Mouse (Mus musculus): ENCODE measurements around the gene Foxg1. TPM values are rescaled to one million over a fixed set of nuclear protein-coding genes. Genes with fewer than 3 reads are reported as not detected.

Gene Foxg1
- polyA plus RNA-seq, 1 experiment from 2014 or later: not detected

DNA sequence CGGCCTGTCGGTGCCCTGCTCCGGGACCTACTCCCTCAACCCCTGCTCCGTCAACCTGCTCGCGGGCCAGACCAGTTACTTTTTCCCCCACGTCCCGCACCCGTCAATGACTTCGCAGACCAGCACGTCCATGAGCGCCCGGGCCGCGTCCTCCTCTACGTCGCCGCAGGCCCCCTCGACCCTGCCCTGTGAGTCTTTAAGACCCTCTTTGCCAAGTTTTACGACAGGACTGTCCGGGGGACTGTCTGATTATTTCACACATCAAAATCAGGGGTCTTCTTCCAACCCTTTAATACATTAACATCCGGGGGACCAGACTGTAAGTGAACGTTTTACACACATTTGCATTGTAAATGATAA, 3.2 kb downstream of the Foxg1 start:
- ATAC-seq (no peak), DNase-seq (ENCODE audit: low read depth, low spot score) (no peak)
- TF ChIP-seq CTCF (IDR thresholded peaks at IDR 0.05): no peak
- CTCF ChIA-PET: no interaction called here
- in situ Hi-C loops (cut with MboI; ENCODE audit: low pct_unique_long_range_greater_than_20kb): loop anchor here (25.0 kb wide), 1 partner anchor 902 kb away; no protein-coding TSS in a partner anchor
- POLR2A ChIA-PET: no interaction called here
- H3K27me3 ChIP-seq: peaks cover 62% of the 10 kb centered on the region

DNA sequence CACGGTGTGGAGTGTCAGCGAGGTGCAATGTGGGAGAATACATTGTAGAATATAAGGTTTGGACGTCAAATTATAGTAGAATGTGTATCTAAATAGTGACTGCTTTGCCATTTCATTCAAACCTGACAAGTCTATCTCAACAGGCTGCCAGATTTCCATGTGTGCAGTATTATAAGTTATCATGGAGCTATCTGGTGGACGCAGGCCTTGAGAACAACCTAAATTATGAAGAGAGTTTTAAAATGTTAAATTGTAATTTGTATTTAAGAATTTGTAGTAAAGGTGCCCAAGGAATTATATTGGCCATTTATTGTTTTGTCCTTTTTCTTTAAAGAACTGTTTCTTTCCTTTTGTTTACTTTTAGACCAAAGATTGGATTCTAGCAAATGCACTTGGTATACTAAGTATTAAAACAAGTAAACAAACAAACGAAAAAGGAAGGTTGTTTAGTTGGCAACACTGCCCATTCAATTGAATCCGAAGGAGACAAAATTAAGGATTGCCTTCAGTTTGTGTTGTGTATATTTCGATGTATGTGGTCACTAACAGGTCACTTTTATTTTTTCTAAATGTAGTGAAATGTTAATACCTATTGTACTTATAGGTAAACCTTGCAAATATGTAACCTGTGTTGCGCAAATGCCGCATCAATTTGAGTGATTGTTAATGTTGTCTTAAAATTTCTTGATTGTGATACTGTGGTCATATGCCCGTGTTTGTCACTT, 3.8 kb downstream of the Foxg1 start:
- DNase-seq (ENCODE audit: low read depth, low spot score) (no peak), ATAC-seq (no peak)
- ChIA-PET CTCF (no interaction called here), POLR2A (no interaction called here)
- H3K27me3 ChIP-seq: peaks cover 59% of the 10 kb centered on the region
- no peak for TF ChIP-seq CTCF (IDR thresholded peaks at IDR 0.05)
- in situ Hi-C loops (cut with MboI; ENCODE audit: low pct_unique_long_range_greater_than_20kb): loop anchor here (25.0 kb wide), 1 partner anchor 901 kb away; no protein-coding TSS in a partner anchor

DNA sequence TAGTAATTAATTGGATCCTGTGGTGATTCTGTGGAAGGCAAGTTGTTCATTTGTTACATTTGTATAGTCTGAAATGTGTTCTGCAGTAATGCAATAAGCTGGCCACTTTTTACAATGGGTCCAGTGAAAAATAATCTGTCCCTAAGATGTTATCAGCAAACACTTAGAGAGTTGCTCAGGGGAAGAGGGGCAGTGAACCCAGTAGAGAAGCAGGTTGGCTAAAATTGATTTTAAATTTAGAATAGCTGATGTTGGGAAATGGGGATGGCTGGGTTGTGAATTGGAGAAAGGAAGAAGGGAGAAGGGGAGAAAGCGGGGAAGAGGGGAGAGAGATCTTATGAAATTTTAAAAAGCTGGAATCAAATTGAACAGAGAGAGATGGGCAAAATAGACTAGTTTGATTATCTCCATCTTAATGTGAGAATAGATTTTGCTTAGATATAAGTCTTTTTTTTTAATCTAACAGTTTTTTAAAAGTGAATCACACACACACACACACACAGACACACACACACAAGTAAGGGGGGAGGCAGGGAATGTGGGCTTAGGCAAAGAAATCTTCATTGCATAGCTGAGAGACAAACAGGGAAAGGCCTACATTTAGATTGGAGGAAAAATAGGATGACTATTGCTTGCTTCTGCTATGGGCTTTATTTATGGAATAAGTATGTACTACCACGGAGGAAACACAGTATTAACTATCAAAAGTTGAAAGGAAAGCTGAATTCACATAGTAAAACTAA, 5.6 kb downstream of the Foxg1 start:
- ChIA-PET POLR2A (no interaction called here), CTCF (no interaction called here)
- ATAC-seq (no peak), DNase-seq (ENCODE audit: low read depth, low spot score) (no peak)
- no peak for TF ChIP-seq CTCF (IDR thresholded peaks at IDR 0.05)
- H3K27me3 ChIP-seq: peaks cover 63% of the 10 kb centered on the region
- in situ Hi-C loops (cut with MboI; ENCODE audit: low pct_unique_long_range_greater_than_20kb): loop anchor here (25.0 kb wide), 1 partner anchor 899 kb away; no protein-coding TSS in a partner anchor

DNA sequence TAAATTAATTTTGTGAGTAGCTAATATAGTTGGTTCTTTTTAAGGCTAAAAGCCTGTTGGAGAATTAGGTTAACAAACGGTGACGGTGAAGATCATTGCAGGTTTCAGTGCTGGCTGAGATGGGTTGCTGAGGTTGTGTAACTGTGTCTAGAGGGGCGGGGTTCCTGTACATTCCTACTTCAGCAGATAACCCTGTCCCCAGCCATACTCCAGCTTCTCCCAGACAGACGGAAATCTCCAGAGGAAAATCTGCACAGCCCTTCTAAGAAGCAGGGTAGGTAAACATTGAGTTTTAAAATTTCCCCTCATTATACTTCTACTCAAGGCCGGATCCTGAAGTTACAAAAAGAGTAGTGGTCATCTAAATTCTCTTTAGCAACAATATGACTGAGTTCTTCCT, 7.2 kb downstream of the Foxg1 start:
- TF ChIP-seq CTCF (IDR thresholded peaks at IDR 0.05): no peak
- H3K27me3 ChIP-seq: peaks cover 79% of the 10 kb centered on the region
- DNase-seq (ENCODE audit: low read depth, low spot score) (no peak), ATAC-seq (no peak)
- ChIA-PET CTCF (interaction anchor here (1.4 kb wide), 1 partner anchor 13 kb away, joined by 3 read pairs; no protein-coding TSS in a partner anchor), POLR2A (no interaction called here)
- in situ Hi-C loops (cut with MboI; ENCODE audit: low pct_unique_long_range_greater_than_20kb): loop anchor here (25.0 kb wide), 1 partner anchor 898 kb away; no protein-coding TSS in a partner anchor

DNA sequence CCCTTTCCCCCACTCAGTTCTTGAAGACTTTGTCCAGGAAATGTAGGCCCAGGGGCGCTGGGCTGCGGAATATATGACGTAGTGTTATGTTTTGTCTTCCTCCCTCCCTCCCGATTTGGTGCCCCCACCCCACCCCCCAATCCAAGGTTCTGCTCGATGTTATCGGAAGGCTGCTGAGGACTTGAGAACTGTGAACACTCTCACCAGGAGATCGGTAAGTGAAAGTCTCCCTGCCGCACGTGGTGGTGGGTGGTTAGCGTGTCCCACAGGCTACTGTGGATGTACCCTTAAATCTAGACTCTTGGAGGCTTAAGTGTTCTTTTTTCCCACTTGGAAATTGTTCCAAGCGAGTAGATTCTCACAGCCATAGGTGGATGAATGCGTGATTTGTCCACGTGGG, 7.8 kb downstream of the Foxg1 start:
- ChIA-PET CTCF (interaction anchor here (1.4 kb wide), 1 partner anchor 13 kb away, joined by 3 read pairs; no protein-coding TSS in a partner anchor), POLR2A (no interaction called here)
- DNase-seq (ENCODE audit: low read depth, low spot score) (no peak), ATAC-seq (no peak)
- TF ChIP-seq CTCF (IDR thresholded peaks at IDR 0.05): no peak
- H3K27me3 ChIP-seq: peaks cover 80% of the 10 kb centered on the region
- in situ Hi-C loops (cut with MboI; ENCODE audit: low pct_unique_long_range_greater_than_20kb): loop anchor here (25.0 kb wide), 1 partner anchor 897 kb away; no protein-coding TSS in a partner anchor

DNA sequence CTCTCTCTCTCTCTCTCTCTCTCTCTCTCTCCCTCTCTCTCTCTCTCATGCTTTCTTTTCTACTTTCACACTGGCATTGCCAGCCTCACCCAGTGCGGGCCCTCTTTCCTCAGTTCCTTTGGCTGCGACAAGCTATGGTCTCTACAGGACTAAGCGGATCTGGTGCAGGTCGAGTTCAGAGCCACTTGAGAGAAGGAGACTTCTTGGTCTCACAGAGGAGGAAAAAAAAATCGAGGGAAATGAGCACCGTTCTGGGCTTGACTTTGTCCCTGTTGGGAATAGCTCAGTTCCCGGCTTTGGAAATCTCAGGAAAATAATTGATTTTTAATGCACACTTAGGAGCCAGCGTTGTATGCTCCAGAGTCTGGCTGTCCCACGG, 8.5 kb downstream of the Foxg1 start:
- in situ Hi-C loops (cut with MboI; ENCODE audit: low pct_unique_long_range_greater_than_20kb): loop anchor here (25.0 kb wide), 1 partner anchor 896 kb away; no protein-coding TSS in a partner anchor
- DNase-seq (ENCODE audit: low read depth, low spot score) (no peak), ATAC-seq (no peak)
- ChIA-PET POLR2A (no interaction called here), CTCF (no interaction called here)
- H3K27me3 ChIP-seq: peaks cover 80% of the 10 kb centered on the region
- no peak for TF ChIP-seq CTCF (IDR thresholded peaks at IDR 0.05)

DNA sequence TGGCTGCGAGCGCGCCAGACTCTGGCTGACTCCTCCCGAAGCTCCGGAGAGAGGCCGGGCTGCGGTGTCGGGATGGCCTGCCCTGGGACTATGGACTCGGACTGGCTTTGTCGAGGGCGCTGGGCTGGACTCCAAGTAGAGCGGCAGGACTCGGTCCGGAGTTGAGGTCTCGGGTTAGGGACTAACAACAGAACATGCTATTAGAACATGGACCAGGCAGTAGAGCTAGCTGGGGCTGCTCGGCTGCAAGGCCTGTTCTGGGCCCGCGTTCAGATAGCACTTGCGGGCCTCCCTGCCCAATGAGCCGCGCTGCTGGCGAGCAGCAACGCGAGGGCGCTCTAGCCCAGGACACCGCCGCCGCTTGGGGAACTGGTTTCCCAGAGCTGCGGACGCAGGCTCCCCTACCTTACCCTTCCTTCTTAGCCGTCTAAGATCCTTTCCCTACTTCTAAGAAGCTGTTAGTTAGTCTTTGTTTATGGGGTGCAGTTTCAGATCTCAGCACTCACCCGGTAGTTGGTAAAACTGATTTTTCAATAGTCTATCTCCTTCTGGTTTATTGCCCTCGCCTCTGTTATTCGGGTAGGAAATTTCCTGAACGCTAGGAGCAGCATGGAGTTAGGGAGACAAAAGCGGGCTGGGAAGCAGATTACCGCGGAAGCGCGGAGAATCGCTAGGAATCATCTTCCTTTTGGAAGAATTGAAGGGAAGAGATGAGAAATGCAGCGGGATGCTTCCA, 9.0 kb downstream of the Foxg1 start:
- DNase-seq (ENCODE audit: low read depth, low spot score) (no peak), ATAC-seq (no peak)
- POLR2A ChIA-PET: no interaction called here
- H3K27me3 ChIP-seq: peaks cover 80% of the 10 kb centered on the region
- TF ChIP-seq CTCF (IDR thresholded peaks at IDR 0.05): no peak
- CTCF ChIA-PET: no interaction called here
- in situ Hi-C loops (cut with MboI; ENCODE audit: low pct_unique_long_range_greater_than_20kb): loop anchor here (25.0 kb wide), 1 partner anchor 896 kb away; no protein-coding TSS in a partner anchor

DNA sequence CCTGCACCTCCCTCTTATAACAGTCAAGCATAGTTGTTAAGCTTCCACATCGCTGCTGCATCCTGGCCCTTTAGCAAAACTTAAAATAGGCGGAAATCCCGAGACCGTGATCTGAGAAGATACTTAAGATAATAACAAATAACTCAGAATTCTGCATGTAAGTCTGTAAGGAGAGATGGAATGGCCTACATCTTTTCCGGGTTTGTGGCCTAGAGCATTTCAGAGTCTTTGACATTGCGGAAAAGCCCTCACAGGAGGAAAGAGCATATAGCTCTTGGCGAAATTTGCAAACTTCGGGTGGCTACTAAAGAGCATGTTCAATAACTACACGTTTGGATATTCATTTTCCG, 9.6 kb downstream of the Foxg1 start:
- ChIA-PET CTCF (no interaction called here), POLR2A (no interaction called here)
- no peak for ATAC-seq
- no peak for DNase-seq (ENCODE audit: low read depth, low spot score)
- H3K27me3 ChIP-seq: peaks cover 77% of the 10 kb centered on the region
- TF ChIP-seq CTCF (IDR thresholded peaks at IDR 0.05): no peak
- in situ Hi-C loops (cut with MboI; ENCODE audit: low pct_unique_long_range_greater_than_20kb): loop anchor here (25.0 kb wide), 1 partner anchor 895 kb away; no protein-coding TSS in a partner anchor

DNA sequence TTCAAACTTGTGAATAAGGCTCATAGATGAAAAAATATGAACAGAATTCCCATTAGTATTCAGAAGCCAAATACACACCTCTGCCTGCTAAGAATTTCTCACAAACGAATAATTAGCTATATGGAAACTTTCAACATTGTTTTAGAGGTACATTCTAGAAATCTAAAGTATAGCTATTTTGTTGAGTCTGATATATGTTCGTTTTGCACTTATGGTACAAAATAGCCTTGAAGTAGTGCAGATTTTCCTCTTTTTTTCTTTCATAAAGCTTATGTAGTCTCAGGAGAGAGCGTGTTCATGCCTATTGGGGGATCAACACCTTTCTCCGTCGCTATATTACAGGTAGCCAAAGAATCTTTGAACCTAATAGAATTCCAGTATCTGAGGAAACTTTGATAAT, 10.4 kb downstream of the Foxg1 start:
- no peak for TF ChIP-seq CTCF (IDR thresholded peaks at IDR 0.05)
- ChIA-PET POLR2A (no interaction called here), CTCF (no interaction called here)
- no peak for DNase-seq (ENCODE audit: low read depth, low spot score)
- H3K27me3 ChIP-seq: peaks cover 78% of the 10 kb centered on the region
- in situ Hi-C loops (cut with MboI; ENCODE audit: low pct_unique_long_range_greater_than_20kb): loop anchor here (25.0 kb wide), 1 partner anchor 894 kb away; no protein-coding TSS in a partner anchor
- no peak for ATAC-seq

DNA sequence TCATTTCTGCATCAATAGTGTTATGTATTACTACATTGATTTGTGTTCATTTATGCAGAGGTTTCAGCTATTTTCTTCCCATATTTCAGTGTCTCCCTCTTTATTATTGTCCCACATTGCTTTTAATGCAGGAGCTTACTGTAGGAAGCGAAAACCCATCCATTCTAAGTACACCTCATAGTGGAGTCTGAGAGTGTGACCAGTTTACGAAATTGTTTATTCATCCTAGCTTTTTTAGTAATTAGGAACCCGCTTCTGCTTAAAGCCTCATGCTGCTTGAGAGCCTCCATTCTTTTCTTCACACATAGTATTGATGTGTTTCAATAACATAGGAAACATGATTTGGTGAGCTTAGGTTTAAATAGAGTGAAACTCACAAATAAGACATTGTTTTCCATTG, 11.2 kb downstream of the Foxg1 start:
- ChIA-PET CTCF (no interaction called here), POLR2A (no interaction called here)
- ATAC-seq: no peak

More for the DNA sequence above, 11.2 kb downstream of the Foxg1 start:
- in situ Hi-C loops (cut with MboI; ENCODE audit: low pct_unique_long_range_greater_than_20kb): loop anchor here (25.0 kb wide), 1 partner anchor 894 kb away; no protein-coding TSS in a partner anchor
- DNase-seq (ENCODE audit: low read depth, low spot score): no peak
- no peak for TF ChIP-seq CTCF (IDR thresholded peaks at IDR 0.05)
- H3K27me3 ChIP-seq: peaks cover 82% of the 10 kb centered on the region
